Comparison of ENCODE assay signal across 19 mouse cellular contexts in the genomic region with DNA sequence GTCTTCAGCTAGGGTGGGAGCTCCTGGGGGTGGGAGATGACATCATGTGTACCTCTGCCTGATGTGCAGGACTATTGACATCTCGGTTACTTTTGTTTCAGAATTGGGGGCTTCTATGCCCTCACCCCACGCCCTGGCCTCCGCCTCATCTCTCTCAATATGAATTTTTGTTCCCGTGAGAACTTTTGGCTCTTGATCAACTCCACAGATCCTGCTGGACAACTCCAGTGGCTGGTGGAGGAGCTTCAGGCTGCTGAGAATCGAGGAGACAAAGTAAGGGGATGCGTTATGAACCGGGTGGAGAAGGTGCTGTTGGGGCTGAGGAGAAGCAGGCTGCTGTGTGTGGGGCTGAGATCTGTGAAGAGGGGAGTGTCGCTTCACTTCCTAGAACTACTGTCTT. TPM values are rescaled to one million over a fixed set of nuclear protein-coding genes. Genes with fewer than 3 reads are reported as not detected.
DNase-seq lines count a peak whose midpoint lies in the region; ATAC-seq and TF ChIP-seq lines count a peak whose summit lies in the region.
"Had no signal": no experiment of that assay in that cellular context is flagged by ENCODE, and none has a peak within 500 bp of the region (broad histone marks: within the 10 kb centered on the region; RNA-seq: fewer than 3 reads in every experiment).

No protein-coding gene starts in this region.

- no peak for TF ChIP-seq EP300 in liver, postnatal 0 days (IDR thresholded peaks at IDR 0.05; ENCODE audit: low read depth)

- peaks cover 15% of the 10 kb centered on the region for H3K4me1 ChIP-seq in hindbrain, embryonic 14.5 days (replicated peaks; ENCODE audit: control insufficient read depth, insufficient read depth, low read length)
- H3K4me1 ChIP-seq in hindbrain, embryonic 11.5 days (replicated peaks; ENCODE audit: control insufficient read depth, insufficient read depth, low read length), result no peaks in the 10 kb centered on the region
- H3K4me1 ChIP-seq in liver, embryonic 15.5 days (replicated peaks), result peaks cover 27% of the 10 kb centered on the region
- peaks cover 15% of the 10 kb centered on the region; the same call in 1 of the 2 replicates for H3K4me1 ChIP-seq in liver, postnatal 0 days (ENCODE audit: insufficient read depth)

- peaks cover 46% of the 10 kb centered on the region for H3K36me3 ChIP-seq in hindbrain, embryonic 14.5 days (replicated peaks; ENCODE audit: control insufficient read depth, insufficient read depth)
- 0 out of 2 replicates have a peak, but pooled peaks cover 5% of the 10 kb centered on the region for H3K36me3 ChIP-seq in hindbrain, embryonic 11.5 days (ENCODE audit: control insufficient read depth, insufficient read depth, low read length)
- H3K36me3 ChIP-seq in liver, embryonic 15.5 days (replicated peaks), result peaks cover 22% of the 10 kb centered on the region
- H3K36me3 ChIP-seq in liver, postnatal 0 days (replicated peaks; ENCODE audit: insufficient read depth, low read length), result peaks cover 11% of the 10 kb centered on the region

- DNase-seq in cerebellum, adult 18-20 months, result peak; percentile 22 to 39
- DNase-seq in cerebellum, adult 9-11 months, result no peak
- DNase-seq in hindbrain, embryonic 14.5 days (ENCODE audit: low spot score), result no peak
- no peak for DNase-seq in hindbrain, embryonic 11.5 days (ENCODE audit: low spot score)
- no peak for DNase-seq in liver, postnatal 0 days
- peak; percentile 30 to 41 for DNase-seq in cerebellum, postnatal 25 days
- DNase-seq in thymus, postnatal 14 days, result no peak
- DNase-seq: adrenal gland, adult 8-10 months; kidney, postnatal 36 days; lung, adult 2 months; right cerebral cortex, adult 18-20 months; spleen, adult 18-20 months; thymus, postnatal 4 days had no signal

- H3K9me3 ChIP-seq in hindbrain, embryonic 14.5 days (ENCODE audit: control insufficient read depth, low read length), result no peaks in the 10 kb centered on the region
- H3K9me3 ChIP-seq in hindbrain, embryonic 11.5 days (ENCODE audit: control insufficient read depth, low read length), result no peaks in the 10 kb centered on the region
- H3K9me3 ChIP-seq in liver, embryonic 15.5 days (replicated peaks), result no peaks in the 10 kb centered on the region
- no peaks in the 10 kb centered on the region for H3K9me3 ChIP-seq in liver, postnatal 0 days (ENCODE audit: low read length)
- H3K9me3 ChIP-seq: embryonic facial prominence, embryonic 15.5 days; heart, embryonic 12.5 days had no signal

- TF ChIP-seq CTCF in liver, postnatal 0 days (IDR thresholded peaks at IDR 0.05; ENCODE audit: low read depth), result no peak

- H3K4me2 ChIP-seq in hindbrain, embryonic 14.5 days (replicated peaks), result peak overlapping the region; percentile 80; the same call in 1 of the 2 replicates
- H3K4me2 ChIP-seq in hindbrain, embryonic 11.5 days (replicated peaks; ENCODE audit: low read depth, low read length), result no peak overlapping the region
- H3K4me2 ChIP-seq in liver, embryonic 15.5 days, result 0 out of 2 replicates have a peak overlapping the region, but pooled peaks have one; percentile 89
- no peak overlapping the region for H3K4me2 ChIP-seq in liver, postnatal 0 days (ENCODE audit: low read depth, low read length)
- H3K4me2 ChIP-seq: embryonic facial prominence, embryonic 15.5 days; heart, embryonic 12.5 days had no signal

- H3K4me3 ChIP-seq in hindbrain, embryonic 14.5 days (replicated peaks; ENCODE audit: low read length), result no peak overlapping the region
- H3K4me3 ChIP-seq in hindbrain, embryonic 11.5 days (ENCODE audit: low read depth, low read length), result no peak overlapping the region
- H3K4me3 ChIP-seq in liver, embryonic 15.5 days (replicated peaks), result no peak overlapping the region
- no peak overlapping the region for H3K4me3 ChIP-seq in liver, postnatal 0 days (ENCODE audit: low read depth, low read length)
- H3K4me3 ChIP-seq: embryonic facial prominence, embryonic 15.5 days; heart, embryonic 12.5 days had no signal

- 92% methylated on average over 8 of the region's 8 CpGs for WGBS in hindbrain, embryonic 14.5 days
- 94% methylated on average over 8 of the region's 8 CpGs for WGBS in hindbrain, embryonic 11.5 days
- WGBS in liver, embryonic 15.5 days (ENCODE audit: insufficient replicate concordance), result 77% methylated on average over 8 of the region's 8 CpGs
- 83% methylated on average over 8 of the region's 8 CpGs for WGBS in liver, postnatal 0 days (ENCODE audit: insufficient replicate concordance)

- H3K9ac ChIP-seq in hindbrain, embryonic 14.5 days, result no peak overlapping the region
- no peak overlapping the region for H3K9ac ChIP-seq in hindbrain, embryonic 11.5 days (ENCODE audit: low read depth, low read length)
- H3K9ac ChIP-seq in liver, embryonic 15.5 days, result no peak overlapping the region
- H3K9ac ChIP-seq in liver, postnatal 0 days (replicated peaks), result no peak overlapping the region
- H3K9ac ChIP-seq: embryonic facial prominence, embryonic 15.5 days; heart, embryonic 12.5 days had no signal

- no peak overlapping the region for H3K27ac ChIP-seq in hindbrain, embryonic 14.5 days
- H3K27ac ChIP-seq in hindbrain, embryonic 11.5 days (ENCODE audit: low read depth, low read length), result no peak overlapping the region
- H3K27ac ChIP-seq in liver, embryonic 15.5 days (replicated peaks), result no peak overlapping the region
- no peak overlapping the region for H3K27ac ChIP-seq in liver, postnatal 0 days (ENCODE audit: low read depth)
- H3K27ac ChIP-seq: embryonic facial prominence, embryonic 15.5 days had no signal

- no peaks in the 10 kb centered on the region for H3K27me3 ChIP-seq in hindbrain, embryonic 14.5 days (ENCODE audit: control insufficient read depth, insufficient read depth, low read length)
- H3K27me3 ChIP-seq in hindbrain, embryonic 11.5 days (ENCODE audit: control insufficient read depth, insufficient read depth, low read length), result no peaks in the 10 kb centered on the region
- no peaks in the 10 kb centered on the region for H3K27me3 ChIP-seq in liver, embryonic 15.5 days
- no peaks in the 10 kb centered on the region for H3K27me3 ChIP-seq in liver, postnatal 0 days (ENCODE audit: insufficient read depth, low read length)
- H3K27me3 ChIP-seq: embryonic facial prominence, embryonic 15.5 days; heart, embryonic 12.5 days; Patski had no signal

- no peak for ATAC-seq in hindbrain, embryonic 14.5 days (ENCODE audit: low FRiP score)
- no peak for ATAC-seq in hindbrain, embryonic 11.5 days (ENCODE audit: low FRiP score)
- ATAC-seq in liver, embryonic 15.5 days (ENCODE audit: insufficient read depth), result no peak
- ATAC-seq in liver, postnatal 0 days, result no peak
- ATAC-seq: CD4-positive, CD25-positive, alpha-beta regulatory T cell, adult 4 months; intestine, embryonic 16.5 days; Patski had no signal

RNA-seq across cellular contexts. Expression of a gene that starts 2.2 kb away (rescaled TPM):
- polyA plus RNA-seq in hindbrain, embryonic 14.5 days (2014; fragmentation: Nextera tagmentation; extraction: Ambion mirVana), result 95.9 and 106 TPM in 2 replicates
- 51.2 and 52.5 TPM in 2 replicates for polyA plus RNA-seq in hindbrain, embryonic 11.5 days (2014; fragmentation: Nextera tagmentation; extraction: Ambion mirVana)
- polyA plus RNA-seq in liver, embryonic 15.5 days (2015; fragmentation: Nextera tagmentation; extraction: Ambion mirVana), result 21.9 and 22.0 TPM in 2 replicates
- polyA plus RNA-seq in liver, postnatal 0 days (2015; fragmentation: Nextera tagmentation; extraction: Ambion mirVana), result 21.6 and 24.0 TPM in 2 replicates

RNA-seq across cellular contexts. Expression of a gene that starts 25.0 kb away (rescaled TPM):
- polyA plus RNA-seq in hindbrain, embryonic 14.5 days (2014; fragmentation: Nextera tagmentation; extraction: Ambion mirVana), result 224 and 243 TPM in 2 replicates
- 94.6 and 112 TPM in 2 replicates for polyA plus RNA-seq in hindbrain, embryonic 11.5 days (2014; fragmentation: Nextera tagmentation; extraction: Ambion mirVana)
- polyA plus RNA-seq in liver, embryonic 15.5 days (2015; fragmentation: Nextera tagmentation; extraction: Ambion mirVana), result 2.3 and 2.4 TPM in 2 replicates
- 0.92 and 0.94 TPM in 2 replicates for polyA plus RNA-seq in liver, postnatal 0 days (2015; fragmentation: Nextera tagmentation; extraction: Ambion mirVana)

RNA-seq across cellular contexts. Expression of a gene that starts 43.5 kb away (rescaled TPM):
- polyA plus RNA-seq in hindbrain, embryonic 14.5 days (2014; fragmentation: Nextera tagmentation; extraction: Ambion mirVana), result 0.13 TPM in 1 of 2 replicates, not detected in the other
- not detected in 2 replicates for polyA plus RNA-seq in hindbrain, embryonic 11.5 days (2014; fragmentation: Nextera tagmentation; extraction: Ambion mirVana)
- polyA plus RNA-seq in liver, embryonic 15.5 days (2015; fragmentation: Nextera tagmentation; extraction: Ambion mirVana), result 343 and 400 TPM in 2 replicates
- 2,004 and 2,190 TPM in 2 replicates for polyA plus RNA-seq in liver, postnatal 0 days (2015; fragmentation: Nextera tagmentation; extraction: Ambion mirVana)
- polyA plus RNA-seq: CD4-positive, CD25-positive, alpha-beta regulatory T cell, adult 4 months had no signal

Comparison
In these comparisons a context has a peak if more than half of its experiments do, and no peak if none do; other contexts are left out.
1. DNase-seq: peak in cerebellum, adult 18-20 months (2 of 2) and cerebellum, postnatal 25 days (2 of 2); none in cerebellum, adult 9-11 months (single experiment), hindbrain, embryonic 14.5 days (single experiment), hindbrain, embryonic 11.5 days (single experiment), liver, postnatal 0 days (single experiment) and thymus, postnatal 14 days (single experiment).
2. H3K4me2 ChIP-seq: peak in hindbrain, embryonic 14.5 days (single experiment) and liver, embryonic 15.5 days (single experiment); none in hindbrain, embryonic 11.5 days (single experiment) and liver, postnatal 0 days (single experiment).
3. RNA of a gene that starts 25.0 kb away (polyA plus RNA-seq): 224 to 243 TPM in hindbrain, embryonic 14.5 days and 94.6 to 112 TPM in hindbrain, embryonic 11.5 days; 2.3 to 2.4 TPM in liver, embryonic 15.5 days and 0.92 to 0.94 TPM in liver, postnatal 0 days; every median in the first group is over 10 times any median in the second.
4. RNA of a gene that starts 43.5 kb away (polyA plus RNA-seq): 2,004 to 2,190 TPM in liver, postnatal 0 days and 343 to 400 TPM in liver, embryonic 15.5 days; 0.13 TPM in hindbrain, embryonic 14.5 days and not detected in hindbrain, embryonic 11.5 days; every median in the first group is over 100 times any median in the second.